Mouse (Mus musculus): ENCODE data around the gene Mmp25. TPM values are rescaled to one million over a fixed set of nuclear protein-coding genes. Genes with fewer than 3 reads are reported as not detected.
"Not testable (repeated sequence)": the region's sequence is repeated elsewhere in the genome, so short reads cannot be mapped to it uniquely, and the experiment has no call there.

The Mmp25 gene
- polyA plus RNA-seq, 1 experiment, result 0.41 TPM

DNA sequence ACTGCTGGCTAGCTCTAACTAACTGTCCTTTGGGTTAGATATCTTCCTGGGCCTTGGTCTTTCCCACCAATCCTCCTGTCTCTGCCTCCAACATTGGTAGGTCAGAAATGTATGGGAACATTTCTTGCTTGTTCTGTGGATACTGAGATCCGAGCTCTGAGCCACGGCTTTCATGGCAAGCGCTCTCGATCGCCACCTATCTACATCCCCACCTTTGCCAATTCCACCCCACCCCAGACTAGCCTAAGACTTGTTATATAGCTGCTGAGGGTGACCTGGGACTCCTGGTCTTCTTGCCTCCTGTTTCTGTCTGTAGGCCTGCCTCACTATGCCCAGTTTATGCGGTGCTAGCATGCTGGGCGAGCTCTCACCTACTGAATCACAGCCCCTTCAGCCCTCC is 40.7 kb downstream of the Mmp25 start:
- no peak for DNase-seq (ENCODE audit: low read depth, low spot score)
- WGBS, result 73% methylated on average over 7 of the region's 7 CpGs

DNA sequence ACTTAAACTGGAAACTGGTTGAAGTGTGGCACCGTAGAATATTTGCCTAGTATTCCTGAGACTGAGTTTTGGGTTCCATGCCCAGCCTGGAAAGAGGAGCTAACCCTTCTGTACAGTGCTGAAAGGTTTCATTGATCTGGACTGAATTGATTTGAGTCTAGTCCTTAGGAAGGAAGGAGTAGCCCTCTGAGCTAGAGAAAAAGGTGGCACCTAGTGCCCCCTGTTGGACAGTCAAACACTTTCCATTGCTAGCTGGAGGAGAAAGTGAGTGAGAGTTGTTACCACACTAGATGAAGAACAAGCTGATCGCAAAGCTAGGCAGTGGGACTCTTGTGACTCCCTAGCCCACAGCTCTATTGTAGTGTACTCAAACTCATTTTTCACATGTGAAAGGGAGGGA is 41.5 kb downstream of the Mmp25 start:
- WGBS, result 64% methylated on average over 2 of the region's 2 CpGs
- no peak for DNase-seq (ENCODE audit: low read depth, low spot score)

DNA sequence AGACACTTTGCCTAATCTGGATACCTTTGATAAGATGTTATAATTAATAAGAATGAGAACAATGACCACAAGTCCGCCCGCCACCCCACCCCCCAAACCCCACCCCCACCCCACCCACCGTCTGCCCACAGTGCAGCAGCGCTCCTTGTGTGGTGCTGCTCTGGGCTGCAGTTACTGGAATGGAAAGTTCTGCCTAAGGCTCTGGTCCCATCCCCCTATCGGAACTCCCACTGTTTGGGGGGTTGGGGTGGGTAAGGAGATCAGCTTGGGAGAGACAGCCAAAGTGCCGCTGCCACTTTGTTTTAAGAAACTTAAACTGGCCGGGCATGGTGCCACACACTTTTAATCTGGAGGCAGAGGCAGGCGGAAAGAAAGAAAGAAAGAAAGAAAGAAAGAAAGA is 42.0 kb downstream of the Mmp25 start:
- DNase-seq (ENCODE audit: low read depth, low spot score), result no peak
- 69% methylated on average over 8 of the region's 8 CpGs for WGBS

DNA sequence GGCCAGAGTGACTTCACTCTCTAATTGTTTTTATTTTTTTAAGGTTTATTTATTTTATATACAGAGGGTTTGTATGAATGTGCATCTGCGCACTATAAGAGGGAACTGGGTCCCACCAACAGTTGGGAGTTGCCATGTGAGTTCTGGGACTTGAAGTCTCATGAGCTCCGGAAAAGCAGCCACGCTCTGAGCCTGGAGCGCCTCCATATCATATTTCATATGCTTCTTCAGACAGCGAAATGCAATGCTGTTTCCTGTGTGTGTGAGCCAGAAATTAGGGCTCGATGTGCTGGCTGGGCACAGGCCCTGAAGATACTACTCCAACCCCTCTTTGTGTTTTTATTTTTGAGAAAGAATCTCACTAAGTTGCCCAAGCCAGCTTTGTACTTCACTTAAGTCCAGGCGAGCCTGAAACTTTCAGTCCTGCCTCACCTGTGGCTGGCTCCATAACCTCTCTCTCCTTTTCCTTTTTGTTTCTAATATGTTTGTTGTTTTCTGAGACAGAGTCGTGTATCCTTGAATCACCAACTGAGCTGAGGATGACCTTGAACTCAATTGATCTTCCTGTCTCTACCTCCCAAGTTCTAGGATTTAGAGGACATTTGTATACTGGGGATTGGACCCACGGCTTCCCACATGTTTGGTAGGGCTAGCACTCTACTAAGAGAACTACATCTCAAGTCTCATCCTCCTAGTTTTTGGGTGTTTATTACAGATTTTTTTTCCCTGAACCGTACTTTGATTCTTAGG is 43.1 kb downstream of the Mmp25 start:
- 69% methylated on average over 10 of the region's 10 CpGs for WGBS

DNA sequence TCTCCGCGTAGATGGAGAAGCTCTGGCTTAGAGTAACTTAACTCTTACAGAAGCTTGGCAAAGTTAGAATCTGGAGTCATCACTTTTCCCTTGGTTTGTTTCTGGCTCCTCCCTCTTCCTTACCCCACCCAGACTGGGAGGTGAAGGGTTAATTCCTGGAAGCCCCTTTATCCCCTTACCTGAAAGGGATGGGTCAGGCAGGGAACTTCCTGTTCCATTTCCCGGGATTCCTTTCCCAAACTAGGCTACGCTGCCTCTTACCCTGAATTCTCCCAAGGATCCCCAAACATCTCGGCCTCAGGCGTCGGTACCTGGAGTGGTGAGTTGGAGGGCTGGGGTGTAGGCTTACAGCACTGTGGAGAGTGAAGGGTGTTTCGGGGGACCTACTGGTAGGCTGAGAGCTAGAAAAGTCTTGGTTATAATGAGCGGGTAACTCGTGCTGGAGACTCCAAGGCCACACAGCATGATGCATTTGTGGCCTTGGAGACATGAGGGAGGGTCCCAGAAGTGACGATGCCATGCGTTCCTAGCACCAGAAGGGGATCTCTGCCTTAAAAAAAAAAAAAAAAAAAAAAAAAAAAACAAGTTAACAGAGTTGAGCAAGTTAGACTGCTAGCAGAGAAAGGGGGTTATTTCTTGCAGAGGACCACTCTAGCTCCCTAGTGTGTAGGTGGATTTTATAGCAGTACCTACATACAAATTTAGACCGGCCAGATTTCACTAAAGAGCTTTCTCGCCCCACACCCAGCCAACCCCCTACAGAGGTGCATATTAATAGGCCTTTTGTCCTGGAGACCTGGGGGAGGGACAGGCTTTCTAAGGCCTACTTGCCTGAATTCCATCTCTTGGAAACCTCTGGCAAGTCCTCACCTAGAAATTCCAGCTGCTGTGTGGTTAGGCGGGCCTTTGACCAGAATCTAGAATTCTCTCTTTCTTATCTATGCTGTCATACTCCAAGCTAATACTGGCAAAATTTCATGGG is 44.1 kb downstream of the Mmp25 start, which contains the start of gene Zscan10:
Gene Zscan10 (plus strand): TSS at position 216 of the 982 bp plus-strand sequence.
- DNase-seq (ENCODE audit: low read depth, low spot score), result no peak
- 86% methylated on average over 15 of the region's 15 CpGs for WGBS

More for the DNA sequence above, 43.1 kb downstream of the Mmp25 start:
- no peak for DNase-seq (ENCODE audit: low read depth, low spot score)

DNA sequence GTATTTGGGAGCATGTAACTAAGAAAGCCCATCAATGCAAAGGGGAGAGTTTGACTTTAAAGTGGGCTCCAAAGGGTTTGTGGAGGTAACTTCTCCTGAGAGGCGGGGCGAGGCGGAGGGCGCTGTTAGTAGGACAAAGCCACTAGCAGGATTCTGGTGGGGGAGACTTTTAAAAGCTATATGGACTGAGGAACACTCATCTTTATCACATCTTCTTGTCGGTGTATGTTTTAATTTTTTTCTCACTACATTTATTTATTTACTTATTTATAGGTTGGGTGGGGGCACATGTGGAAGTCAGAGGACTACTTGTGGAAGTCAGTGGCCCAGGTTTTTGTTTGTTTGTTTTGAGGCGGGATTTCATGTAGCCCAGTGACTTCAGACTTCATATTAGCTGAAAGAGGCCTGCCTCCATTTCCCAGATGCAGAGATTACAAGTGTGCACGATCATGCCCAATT is 45.4 kb downstream of the Mmp25 start:
- no peak for DNase-seq (ENCODE audit: low read depth, low spot score)

DNA sequence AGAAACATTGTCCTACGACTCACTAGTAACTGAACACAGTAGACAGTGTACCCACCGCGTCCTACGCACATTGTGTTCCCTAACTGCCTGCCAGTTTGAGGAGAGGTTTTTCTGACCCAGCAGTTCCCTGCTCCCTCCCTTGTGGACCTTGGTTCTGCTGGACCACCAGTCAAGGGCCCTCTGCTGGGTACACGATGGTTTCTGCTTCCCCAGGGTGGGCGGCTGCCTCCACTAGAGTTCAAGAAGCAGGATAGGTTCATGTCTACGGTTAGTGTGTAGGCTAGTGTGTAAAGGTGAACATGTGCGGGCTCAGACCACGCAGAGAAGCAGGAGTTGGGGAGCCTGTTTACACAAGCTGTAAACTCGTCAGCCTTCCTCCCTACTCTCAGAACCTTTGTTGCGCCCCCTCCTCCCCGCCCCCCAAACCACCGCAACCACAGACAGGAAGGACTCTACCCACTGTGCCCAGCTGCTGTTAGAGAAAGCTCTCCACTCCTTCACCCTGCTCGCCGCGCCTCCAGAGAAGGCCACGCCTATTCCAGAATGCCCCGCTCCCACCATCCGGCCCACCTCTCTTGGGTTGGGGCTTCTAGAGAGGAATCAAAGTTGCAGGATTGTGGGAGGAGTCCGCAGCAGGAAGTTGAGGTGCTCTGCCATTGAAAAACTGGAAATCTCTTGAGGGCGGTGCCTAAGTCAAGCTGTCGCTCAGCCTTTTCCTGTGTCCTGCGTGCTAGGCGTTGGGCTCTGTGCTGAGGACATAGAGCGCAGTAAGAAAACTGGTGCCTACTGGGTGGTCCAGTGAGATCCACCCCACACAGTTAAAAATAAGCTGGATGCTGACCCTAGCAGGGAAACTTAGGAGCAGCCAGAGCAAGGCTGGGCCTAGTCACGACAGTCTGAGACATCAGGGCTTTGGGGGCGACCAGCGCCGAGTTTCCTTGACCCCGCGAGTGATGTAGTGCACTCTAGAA is 46.2 kb downstream of the Mmp25 start, which contains the start of gene Zfp13:
Gene Zfp13 (minus strand): TSS at position 906 of the 971 bp plus-strand sequence.
- 2% methylated on average over 31 of the region's 31 CpGs for WGBS

More for the DNA sequence above, 45.4 kb downstream of the Mmp25 start:
- 16% methylated on average over 7 of the region's 7 CpGs for WGBS

DNA sequence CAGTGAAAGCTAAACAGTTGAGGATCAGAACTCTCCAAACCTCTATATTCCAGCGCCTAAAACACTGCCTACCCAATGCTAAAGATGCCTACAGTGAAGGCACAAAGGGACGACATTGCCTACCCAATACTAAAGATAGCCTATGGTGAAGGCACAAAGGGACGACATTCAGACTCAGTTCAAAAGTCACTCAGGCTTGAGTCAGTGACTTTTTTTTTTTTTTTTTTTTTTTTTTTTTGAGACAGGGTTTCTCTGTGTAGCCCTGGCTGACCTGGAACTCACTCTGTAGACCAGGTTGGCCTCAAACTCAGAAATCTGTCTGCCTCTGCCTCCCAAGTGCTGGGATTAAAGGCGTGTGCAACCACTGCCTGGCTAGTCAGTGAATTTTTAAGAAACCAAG is 49.9 kb downstream of the Mmp25 start:
- 86% methylated on average over 4 of the region's 4 CpGs for WGBS
- not testable (repeated sequence) for DNase-seq (ENCODE audit: low read depth, low spot score)

More for the DNA sequence above, 46.2 kb downstream of the Mmp25 start, which contains the start of gene Zfp13:
- peak; percentile 91 for DNase-seq (ENCODE audit: low read depth, low spot score)

DNA sequence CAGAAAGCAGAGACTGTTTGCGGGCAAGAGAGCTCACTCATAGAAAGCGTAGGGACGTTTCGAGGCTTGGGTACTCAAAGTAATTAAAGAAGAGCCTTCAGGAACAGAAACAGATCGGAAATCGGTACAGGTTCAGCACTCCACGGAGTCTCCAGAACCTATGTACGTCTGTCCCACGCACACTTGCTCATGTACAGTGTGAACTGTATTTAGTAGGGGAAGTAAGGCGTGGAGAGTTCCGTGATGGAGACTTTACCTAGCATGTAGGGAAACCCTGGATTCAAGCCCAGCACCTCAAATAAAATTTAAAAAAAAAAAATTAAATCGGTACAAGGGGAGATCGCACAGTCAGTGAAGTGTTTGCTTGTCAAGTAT is 52.2 kb downstream of the Mmp25 start:
- DNase-seq (ENCODE audit: low read depth, low spot score), result no peak
- 5% methylated on average over 13 of the region's 13 CpGs for WGBS

DNA sequence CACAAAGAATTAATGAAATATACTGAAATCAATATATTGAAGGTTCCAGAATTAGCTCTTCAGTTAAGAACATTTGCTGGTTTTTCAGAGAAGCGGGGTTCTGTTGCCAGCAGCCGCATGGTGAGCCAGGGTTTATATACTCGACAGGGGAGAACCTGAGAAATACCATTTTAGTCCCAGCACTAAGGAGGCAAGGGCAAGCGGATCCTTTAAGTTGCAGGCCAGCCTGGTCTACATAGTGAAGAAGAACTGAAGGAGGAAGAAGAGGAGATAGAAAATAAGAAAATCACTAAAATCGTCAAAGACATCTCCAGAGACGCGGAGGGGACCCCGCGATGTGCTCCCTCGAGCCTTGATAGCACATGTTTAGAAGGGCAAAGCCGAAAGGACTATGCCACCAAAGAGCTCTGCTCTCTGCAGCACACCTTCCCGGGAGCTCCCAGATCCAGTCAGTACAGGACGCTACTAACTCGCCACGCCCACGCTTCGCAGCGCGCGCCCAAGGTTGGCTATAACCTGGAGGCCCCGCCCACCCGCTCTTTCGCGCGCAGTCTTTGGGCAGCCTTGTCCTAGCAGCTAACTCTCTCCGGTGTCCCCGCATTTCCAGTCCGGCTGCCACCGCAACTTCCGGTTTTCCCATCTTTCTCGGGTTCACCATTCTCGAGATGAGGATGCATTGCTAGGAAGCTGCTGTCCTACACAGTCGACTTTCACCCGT is 52.7 kb downstream of the Mmp25 start:
- DNase-seq (ENCODE audit: low read depth, low spot score), result peak; percentile 99
- WGBS, result 7% methylated on average over 34 of the region's 34 CpGs

DNA sequence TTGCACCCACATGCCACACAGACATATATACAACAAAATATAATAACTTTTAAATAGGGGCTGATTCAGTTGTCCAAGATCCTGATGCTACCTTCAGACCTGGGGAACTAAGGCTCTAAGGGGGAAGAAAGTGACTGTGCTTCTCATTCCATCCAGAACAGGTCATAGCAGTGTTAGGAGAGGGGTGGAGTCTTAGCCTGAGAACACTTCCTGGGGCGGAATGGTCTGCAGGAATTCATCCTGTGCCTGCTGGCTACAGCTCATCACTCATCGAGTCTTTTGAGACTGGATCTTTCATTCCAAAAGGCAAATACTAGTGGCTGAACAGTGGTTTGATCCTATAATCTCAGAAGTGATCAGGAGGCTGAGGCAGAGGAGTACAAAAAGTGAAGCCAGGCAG is 57.8 kb downstream of the Mmp25 start:
- WGBS, result 54% methylated on average over 2 of the region's 2 CpGs
- DNase-seq (ENCODE audit: low read depth, low spot score), result no peak

DNA sequence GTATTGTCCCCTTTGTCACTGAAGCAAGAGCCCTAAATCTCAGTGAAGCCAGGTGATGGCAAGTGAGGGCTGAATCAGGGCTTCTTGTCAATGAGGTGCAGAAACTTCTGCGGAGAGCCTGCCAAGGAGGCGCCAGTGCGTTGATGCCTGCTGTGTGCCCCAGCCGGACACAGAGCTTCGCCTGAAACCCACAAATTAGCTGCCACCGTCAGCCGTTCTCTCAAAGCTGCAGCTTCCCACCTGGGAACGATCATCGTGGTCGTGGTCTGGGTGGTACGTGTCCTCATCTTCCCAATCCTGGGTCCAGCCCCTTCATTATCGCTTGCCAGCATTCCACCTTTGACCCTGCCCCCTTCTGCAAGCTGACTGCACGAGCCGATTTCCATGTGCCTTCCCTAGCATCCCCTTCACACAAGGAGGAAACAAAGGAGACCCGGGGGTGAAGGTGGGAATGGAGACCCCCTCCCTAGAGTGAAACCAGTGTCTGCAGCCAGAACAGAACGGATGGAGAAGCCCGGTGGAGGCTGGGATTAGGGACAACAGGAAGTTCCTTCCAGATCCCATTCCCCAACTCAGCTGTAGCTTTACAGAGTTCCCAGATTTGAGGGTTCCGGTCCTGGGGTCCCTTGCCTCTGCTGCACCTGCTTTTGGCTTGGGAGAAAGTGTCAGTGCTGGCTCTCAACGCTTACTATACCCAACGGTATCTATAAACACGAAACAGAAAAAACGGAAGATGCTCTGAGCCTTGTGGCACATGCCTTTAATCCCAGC is 59.2 kb downstream of the Mmp25 start:
- no peak for DNase-seq (ENCODE audit: low read depth, low spot score)
- WGBS, result 2% methylated on average over 22 of the region's 22 CpGs

DNA sequence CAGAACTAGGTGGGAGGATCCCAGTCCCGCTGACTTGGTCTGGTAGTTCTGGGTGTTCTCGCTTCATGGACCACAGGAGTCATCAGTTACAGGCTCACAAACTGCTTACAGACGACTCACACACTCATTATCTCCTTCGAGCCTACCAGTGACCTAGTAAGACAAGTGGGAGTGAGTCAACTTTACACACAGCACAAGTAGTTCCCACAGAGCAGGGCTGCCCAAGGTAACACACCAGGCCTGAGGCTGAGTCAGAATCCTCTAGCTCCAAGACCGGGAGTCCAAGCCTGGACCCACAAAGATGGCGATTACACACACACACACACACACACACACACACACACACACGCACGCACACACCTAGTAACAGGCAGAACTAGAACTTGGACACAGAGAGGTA is 60.3 kb downstream of the Mmp25 start:
- DNase-seq (ENCODE audit: low read depth, low spot score), result no peak
- WGBS, result 69% methylated on average over 8 of the region's 8 CpGs

Other genes with a start within 250 kb of the Mmp25 start
- gene Vmn2r117, start 165.6 kb downstream of the Mmp25 start, polyA plus RNA-seq (2012; rRNA removed), result not detected in 2 replicates
- 10.6 and 11.2 TPM in 2 replicates for gene Zfp213, start 81.0 kb downstream of the Mmp25 start, polyA plus RNA-seq (2012; rRNA removed)
- 4.4 and 5.5 TPM in 2 replicates for gene Zfp13, start 45.8 kb downstream of the Mmp25 start, polyA plus RNA-seq (2012; rRNA removed)
- gene Zscan10, start 44.4 kb downstream of the Mmp25 start, polyA plus RNA-seq (2012; rRNA removed), result not detected in 2 replicates
- 6.1 and 6.4 TPM in 2 replicates for gene Bicdl2, start 15.2 kb upstream of the Mmp25 start, polyA plus RNA-seq (2012; rRNA removed)
- gene Hcfc1r1, start 28.3 kb upstream of the Mmp25 start, polyA plus RNA-seq (2012; rRNA removed), result 197 and 204 TPM in 2 replicates
- gene Thoc6, start 28.6 kb upstream of the Mmp25 start, polyA plus RNA-seq (2012; rRNA removed), result 27.1 and 28.7 TPM in 2 replicates
- gene Tnfrsf12a, start 32.2 kb upstream of the Mmp25 start, polyA plus RNA-seq (2012; rRNA removed), result 8.1 and 8.4 TPM in 2 replicates
- not detected in 2 replicates for gene Cldn6, start 34.0 kb upstream of the Mmp25 start, polyA plus RNA-seq (2012; rRNA removed)
- gene Cldn9, start 38.7 kb upstream of the Mmp25 start, polyA plus RNA-seq (2012; rRNA removed), result 0.15 TPM in 1 of 2 replicates, not detected in the other
- 0.02 and 0.03 TPM in 2 replicates for gene 1520401A03Rik, start 77.5 kb upstream of the Mmp25 start, polyA plus RNA-seq (2012; rRNA removed)
- 41.2 and 45.7 TPM in 2 replicates for gene Pkmyt1, start 81.1 kb upstream of the Mmp25 start, polyA plus RNA-seq (2012; rRNA removed)
- gene Paqr4, start 95.6 kb upstream of the Mmp25 start, polyA plus RNA-seq (2012; rRNA removed), result 155 and 162 TPM in 2 replicates
- gene Kremen2, start 100.6 kb upstream of the Mmp25 start, polyA plus RNA-seq (2012; rRNA removed), result 3.1 and 3.5 TPM in 2 replicates
- 27.3 and 34.9 TPM in 2 replicates for gene Flywch1, start 126.3 kb upstream of the Mmp25 start, polyA plus RNA-seq (2012; rRNA removed)
- gene Flywch2, start 140.8 kb upstream of the Mmp25 start, polyA plus RNA-seq (2012; rRNA removed), result 4.5 and 6.5 TPM in 2 replicates
- 284 and 419 TPM in 2 replicates for gene Srrm2, start 145.3 kb upstream of the Mmp25 start, polyA plus RNA-seq (2012; rRNA removed)
- gene Elob, start 183.9 kb upstream of the Mmp25 start, polyA plus RNA-seq (2012; rRNA removed), result 771 and 864 TPM in 2 replicates
- gene Prss33, start 190.8 kb upstream of the Mmp25 start, polyA plus RNA-seq (2012; rRNA removed), result 0.09 and 0.58 TPM in 2 replicates
- 495 and 577 TPM in 2 replicates for gene Prss32, start 198.6 kb upstream of the Mmp25 start, polyA plus RNA-seq (2012; rRNA removed)
- gene Prss41, start 198.9 kb upstream of the Mmp25 start, polyA plus RNA-seq (2012; rRNA removed), result 1.8 and 3.3 TPM in 2 replicates
- not detected in 2 replicates for gene Prss21, start 222.8 kb upstream of the Mmp25 start, polyA plus RNA-seq (2012; rRNA removed)
- not detected in 2 replicates for gene Dcpp1, start 235.6 kb upstream of the Mmp25 start, polyA plus RNA-seq (2012; rRNA removed)
- gene Dcpp2, start 235.6 kb upstream of the Mmp25 start, polyA plus RNA-seq (2012; rRNA removed), result not detected in 2 replicates

Measured in large intestine, adult 2 months (tissue).